In the genomic region with DNA sequence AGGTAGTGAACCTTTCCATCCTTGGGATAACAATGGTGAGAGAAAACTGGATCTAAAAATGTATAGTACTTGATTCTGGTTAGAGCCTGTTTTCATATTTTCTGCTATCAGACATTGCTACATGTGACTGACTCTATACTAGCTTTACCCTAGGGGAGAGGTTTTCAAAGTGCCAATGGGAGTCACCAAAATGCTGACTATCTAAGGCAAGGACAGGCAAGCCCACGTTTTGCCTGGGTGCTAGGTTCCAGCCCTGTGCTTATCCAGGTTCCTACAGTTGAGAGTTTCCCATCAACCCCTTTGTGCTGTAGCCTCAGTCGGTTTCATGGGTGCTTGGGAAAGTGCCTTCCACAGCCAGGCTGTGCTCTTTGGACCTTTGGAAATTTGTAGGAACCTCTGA, we compare ENCODE assay signal across 23 mouse cellular contexts. TPM values are rescaled to one million over a fixed set of nuclear protein-coding genes. Genes with fewer than 3 reads are reported as not detected.
DNase-seq lines count a peak whose midpoint lies in the region; ATAC-seq and TF ChIP-seq lines count a peak whose summit lies in the region.
"Had no signal": no experiment of that assay in that cellular context is flagged by ENCODE, and none has a peak within 500 bp of the region (broad histone marks: within the 10 kb centered on the region; RNA-seq: fewer than 3 reads in every experiment).

No protein-coding gene starts in this region.

- peak overlapping the region; percentile 31 for H3K9ac ChIP-seq in liver, embryonic 14.5 days (replicated peaks)
- H3K9ac ChIP-seq: forebrain, postnatal 0 days; hindbrain, embryonic 14.5 days; midbrain, embryonic 13.5 days; neural tube, embryonic 12.5 days had no signal

- DNase-seq in spleen, adult 2 months (ENCODE audit: low read depth in 1 of 2, low spot score in 2 of 2): no peak
- no peak for DNase-seq in spleen, adult 12 weeks (ENCODE audit: low spot score)
- peak in 1 of 3 experiments; percentile 41 for DNase-seq in liver, embryonic 14.5 days (ENCODE audit: low read depth in 3 of 3, low spot score in 3 of 3)
- no peak for DNase-seq in retina, embryonic 14.5 days (ENCODE audit: low spot score)
- DNase-seq in right cerebral cortex, postnatal 14 days: no peak
- DNase-seq in embryo, embryonic 10.5 days (ENCODE audit: low spot score): no peak
- DNase-seq: cerebellum, adult 9-10 months; forebrain, postnatal 0 days; heart, postnatal 4 days; kidney, adult 2 months; lung, postnatal 10 days; right cerebral cortex, postnatal 4 days had no signal

- TF ChIP-seq POLR2A in spleen, adult 2 months (IDR thresholded peaks at IDR 0.05; ENCODE audit: low read depth, low read length): no peak

- peak overlapping the region; percentile 57 for H3K4me2 ChIP-seq in liver, embryonic 14.5 days (ENCODE audit: low read depth)
- H3K4me2 ChIP-seq: hindbrain, embryonic 14.5 days; midbrain, embryonic 13.5 days; neural tube, embryonic 12.5 days had no signal

- H3K4me1 ChIP-seq in spleen, adult 2 months (ENCODE audit: control insufficient read depth, insufficient read depth, insufficient read length): no peaks in the 10 kb centered on the region
- peaks cover 58 to 67% of the 10 kb centered on the region in 2 experiments for H3K4me1 ChIP-seq in liver, embryonic 14.5 days (replicated peaks; ENCODE audit: control insufficient read depth in 2 of 2, insufficient read depth in 2 of 2, low read length in 1 of 2)
- H3K4me1 ChIP-seq: embryonic facial prominence, embryonic 10.5 days; limb, embryonic 10.5 days; midbrain, embryonic 13.5 days; neural tube, embryonic 12.5 days had no signal

- no peaks in the 10 kb centered on the region for H3K9me3 ChIP-seq in liver, embryonic 14.5 days (ENCODE audit: control insufficient read depth, low read length)
- H3K9me3 ChIP-seq: limb, embryonic 10.5 days; midbrain, embryonic 13.5 days; neural tube, embryonic 12.5 days had no signal

- TF ChIP-seq EP300 in liver, embryonic 14.5 days (IDR thresholded peaks at IDR 0.05; ENCODE audit: low read depth): no peak

- H3K4me3 ChIP-seq in spleen, adult 2 months (ENCODE audit: extremely low read depth, insufficient read depth, insufficient read length): no peak overlapping the region
- no peak overlapping the region for H3K4me3 ChIP-seq in liver, embryonic 14.5 days (ENCODE audit: insufficient read depth in 1 of 2, low read depth in 2 of 2, low read length in 2 of 2)
- H3K4me3 ChIP-seq: embryonic facial prominence, embryonic 10.5 days; left cerebral cortex, adult 2 months; limb, embryonic 10.5 days; midbrain, embryonic 13.5 days; neural tube, embryonic 12.5 days had no signal

- no peak for TF ChIP-seq CTCF in spleen, adult 2 months (IDR thresholded peaks at IDR 0.05; ENCODE audit: extremely low read depth, insufficient read depth, insufficient read length, insufficient replicate concordance)
- TF ChIP-seq CTCF in liver, embryonic 14.5 days (IDR thresholded peaks at IDR 0.05; ENCODE audit: low read depth): no peak

- peak; percentile 47 for ATAC-seq in erythroblast, adult 5-6 weeks (replicated peaks; ENCODE audit: low FRiP score, poor library complexity, severe bottlenecking)
- ATAC-seq in liver, embryonic 14.5 days (ENCODE audit: insufficient read depth): peak; percentile 67
- ATAC-seq: forebrain, postnatal 0 days; inflammation-experienced regulatory T-cells, adult 6 months; midbrain, embryonic 13.5 days; Patski had no signal

- 80% methylated on average over 2 of the region's 2 CpGs for WGBS in spleen, adult 2 months
- WGBS in liver, embryonic 14.5 days (ENCODE audit: insufficient replicate concordance): 37% methylated on average over 2 of the region's 2 CpGs

- H3K36me3 ChIP-seq in spleen, adult 2 months (ENCODE audit: control insufficient read depth, insufficient read depth, low read length): peaks cover 16% of the 10 kb centered on the region
- H3K36me3 ChIP-seq in liver, embryonic 14.5 days (replicated peaks; ENCODE audit: control insufficient read depth, insufficient read depth, low read depth): peaks cover 6% of the 10 kb centered on the region

- H3K27ac ChIP-seq in spleen, adult 2 months (ENCODE audit: insufficient read depth, low read length): peak overlapping the region; percentile 19; the same call in 1 of the 2 replicates
- H3K27ac ChIP-seq in liver, embryonic 14.5 days: peak overlapping the region; percentile 93
- H3K27ac ChIP-seq: embryonic facial prominence, embryonic 10.5 days; hindbrain, embryonic 14.5 days; kidney, postnatal 0 days; left cerebral cortex, adult 2 months; limb, embryonic 10.5 days; midbrain, embryonic 13.5 days; neural tube, embryonic 12.5 days had no signal

- no peaks in the 10 kb centered on the region for H3K27me3 ChIP-seq in spleen, adult 2 months (ENCODE audit: control insufficient read depth, insufficient read depth, low read length)
- H3K27me3 ChIP-seq in liver, embryonic 14.5 days (ENCODE audit: control insufficient read depth, insufficient read depth, low read length): no peaks in the 10 kb centered on the region
- H3K27me3 ChIP-seq: midbrain, embryonic 13.5 days; neural tube, embryonic 12.5 days; Patski had no signal

RNA-seq across cellular contexts. Expression of gene Ppp2r1b, which starts 33.4 kb away (rescaled TPM):
- polyA plus RNA-seq in spleen, adult 2 months (2012; rRNA removed): 8.6 and 10.2 TPM in 2 replicates
- total RNA-seq in erythroblast, adult 5-6 weeks (2015; ENCODE audit: low replicate concordance): 43.5 and 61.5 TPM in 2 replicates
- 71.8 and 77.1 TPM in 2 replicates for total RNA-seq in erythroblast, adult 5-6 weeks (2017; ENCODE audit: low replicate concordance)
- 20.9 and 27.7 TPM in 2 replicates for polyA plus RNA-seq in liver, embryonic 14.5 days (2012; rRNA removed)
- 69.1 and 75.0 TPM in 2 replicates for polyA plus RNA-seq in liver, embryonic 14.5 days (2014; fragmentation: Nextera tagmentation; extraction: Ambion mirVana)

RNA-seq across cellular contexts. Expression of gene 1110032A03Rik, which starts 36.4 kb away (rescaled TPM):
- 9.2 and 10.5 TPM in 2 replicates for polyA plus RNA-seq in spleen, adult 2 months (2012; rRNA removed)
- 30.6 and 50.6 TPM in 2 replicates for total RNA-seq in erythroblast, adult 5-6 weeks (2015; ENCODE audit: low replicate concordance)
- total RNA-seq in erythroblast, adult 5-6 weeks (2017; ENCODE audit: low replicate concordance): 38.8 and 44.6 TPM in 2 replicates
- polyA plus RNA-seq in liver, embryonic 14.5 days (2012; rRNA removed): 11.4 and 11.5 TPM in 2 replicates
- polyA plus RNA-seq in liver, embryonic 14.5 days (2014; fragmentation: Nextera tagmentation; extraction: Ambion mirVana): 15.8 and 16.9 TPM in 2 replicates

RNA-seq across cellular contexts. Expression of gene Alg9, which starts 36.9 kb away (rescaled TPM):
- 10.4 and 12.3 TPM in 2 replicates for polyA plus RNA-seq in spleen, adult 2 months (2012; rRNA removed)
- 46.1 and 60.4 TPM in 2 replicates for total RNA-seq in erythroblast, adult 5-6 weeks (2015; ENCODE audit: low replicate concordance)
- total RNA-seq in erythroblast, adult 5-6 weeks (2017; ENCODE audit: low replicate concordance): 18.0 and 28.7 TPM in 2 replicates
- polyA plus RNA-seq in liver, embryonic 14.5 days (2012; rRNA removed): 10.1 and 10.8 TPM in 2 replicates
- polyA plus RNA-seq in liver, embryonic 14.5 days (2014; fragmentation: Nextera tagmentation; extraction: Ambion mirVana): 12.7 and 13.5 TPM in 2 replicates

RNA-seq across cellular contexts. Expression of gene Fdxacb1, which starts 43.7 kb away (rescaled TPM):
- 2.6 and 3.2 TPM in 2 replicates for polyA plus RNA-seq in spleen, adult 2 months (2012; rRNA removed)
- 2.5 and 5.8 TPM in 2 replicates for total RNA-seq in erythroblast, adult 5-6 weeks (2015; ENCODE audit: low replicate concordance)
- 2.2 and 3.5 TPM in 2 replicates for total RNA-seq in erythroblast, adult 5-6 weeks (2017; ENCODE audit: low replicate concordance)
- polyA plus RNA-seq in liver, embryonic 14.5 days (2012; rRNA removed): 4.0 and 5.2 TPM in 2 replicates
- 9.4 and 12.8 TPM in 2 replicates for polyA plus RNA-seq in liver, embryonic 14.5 days (2014; fragmentation: Nextera tagmentation; extraction: Ambion mirVana)

RNA-seq across cellular contexts. Expression of gene Hspb2, which starts 59.6 kb away (rescaled TPM):
- 5.4 and 6.0 TPM in 2 replicates for polyA plus RNA-seq in spleen, adult 2 months (2012; rRNA removed)
- not detected in 2 replicates for total RNA-seq in erythroblast, adult 5-6 weeks (2015; ENCODE audit: low replicate concordance)
- not detected in 2 replicates for total RNA-seq in erythroblast, adult 5-6 weeks (2017; ENCODE audit: low replicate concordance)
- polyA plus RNA-seq in liver, embryonic 14.5 days (2012; rRNA removed): 0.20 and 0.35 TPM in 2 replicates
- not detected in 2 replicates for polyA plus RNA-seq in liver, embryonic 14.5 days (2014; fragmentation: Nextera tagmentation; extraction: Ambion mirVana)
- polyA plus RNA-seq: forebrain, embryonic 11.5 days; inflammation-experienced regulatory T-cells, adult 6 months; limb, embryonic 10.5 days had no signal
